Mouse (Mus musculus): ENCODE data around the gene Rnf214.

Gene Rnf214

GRCm38 (mm10) chr9:45935628-45936210 is 29.0 kb upstream of the Rnf214 start, which contains the start of gene Tagln:
Gene Tagln (minus strand): TSS chr9:45936058.
- DNase-seq: peak; percentile 93

DNA sequence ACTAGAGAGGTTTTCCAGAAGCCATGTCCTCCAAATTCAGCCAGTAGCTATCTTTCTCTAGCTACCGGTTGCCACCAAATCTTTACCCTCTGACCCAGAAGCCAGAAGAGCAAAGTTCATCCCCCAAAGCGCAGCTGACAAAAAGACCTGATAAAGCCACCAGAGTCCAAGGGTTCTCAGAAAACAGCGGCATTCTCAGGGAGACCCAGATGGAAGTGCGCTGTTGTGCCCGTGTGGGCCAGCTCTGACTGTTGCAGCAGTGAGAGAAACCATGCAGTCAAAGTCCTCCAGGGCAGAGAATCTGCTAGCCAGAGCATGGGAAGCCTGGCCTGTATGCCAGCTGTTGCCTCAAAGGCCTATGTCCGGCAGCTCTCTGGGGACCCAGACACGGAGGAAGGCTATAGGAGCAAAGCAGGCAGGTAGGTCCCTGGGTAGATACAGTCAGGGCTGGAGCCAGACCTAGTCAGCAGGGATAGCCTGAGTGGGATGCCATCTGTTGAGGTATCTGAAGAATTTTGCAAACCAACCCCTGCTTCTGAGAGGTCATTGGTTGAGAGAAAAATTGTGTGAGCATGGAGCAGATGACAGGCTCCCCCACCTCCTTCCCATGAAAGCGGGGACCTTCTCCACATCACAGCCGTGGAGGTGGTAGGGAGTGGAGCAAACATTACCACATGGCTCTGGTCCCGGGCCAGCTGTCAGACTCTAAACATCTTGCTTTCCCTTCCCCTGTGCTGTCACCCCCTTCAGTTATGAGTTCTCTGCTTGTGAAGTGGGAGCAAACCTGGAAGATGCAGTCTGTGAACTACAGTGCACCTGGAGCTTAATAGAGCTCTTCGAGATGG is 26.1 kb upstream of the Rnf214 start:
- peak; percentile 92 for DNase-seq

DNA sequence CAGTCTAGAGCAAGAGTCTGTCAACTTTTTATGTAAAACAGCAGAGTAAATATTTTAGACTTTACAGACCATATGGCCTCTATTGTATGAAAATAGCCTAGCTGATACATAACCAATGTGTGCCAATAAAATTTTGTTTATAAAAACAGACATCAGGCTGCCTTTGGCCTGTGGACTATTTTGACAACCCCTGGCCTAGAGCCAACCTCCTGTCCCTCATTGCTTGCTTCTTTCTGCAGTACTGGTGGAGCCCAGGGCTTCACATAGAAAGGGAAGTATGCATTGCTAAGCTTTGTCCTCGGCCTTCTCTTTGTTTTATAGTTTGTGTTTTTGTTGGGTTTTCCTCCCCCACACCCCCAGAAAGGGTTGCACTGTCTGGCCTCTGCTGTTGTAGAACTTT is 25.2 kb upstream of the Rnf214 start:
- DNase-seq: peak; percentile 85

- peak; percentile 89 for DNase-seq
Measured at GRCm38 (mm10) chr9:45929285-45929684, 22.6 kb upstream of the Rnf214 start.

GRCm38 (mm10) chr9:45919895-45920294 is 13.2 kb upstream of the Rnf214 start:
- DNase-seq: peak; percentile 93

GRCm38 (mm10) chr9:45917041-45917934 is 10.6 kb upstream of the Rnf214 start:
- peak; percentile 97 for DNase-seq

GRCm38 (mm10) chr9:45915659-45916058 is 8.9 kb upstream of the Rnf214 start:
- no peak for DNase-seq

DNA sequence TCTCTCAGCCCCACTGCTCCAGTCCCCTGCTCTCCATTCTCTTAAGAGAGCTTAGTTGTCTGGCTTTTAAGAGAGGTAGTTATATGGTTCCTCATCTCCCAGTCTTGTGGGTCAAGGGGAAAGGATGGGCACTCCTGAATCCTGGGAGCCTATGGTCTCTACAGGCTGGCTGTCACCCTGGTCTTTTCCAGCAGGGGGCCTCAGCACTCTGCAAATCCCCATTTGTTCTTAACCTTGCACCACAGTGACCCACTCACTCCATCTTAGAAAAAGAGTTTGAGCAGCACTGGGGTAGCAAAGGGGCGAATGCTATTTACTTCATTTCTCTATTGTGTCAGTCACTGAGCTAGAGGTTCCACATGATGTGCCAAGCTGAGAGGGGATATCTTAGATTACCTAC is 5.0 kb upstream of the Rnf214 start:
- DNase-seq: no peak

- peak; percentile 90 for DNase-seq
Measured at GRCm38 (mm10) chr9:45910995-45911394, 4.3 kb upstream of the Rnf214 start.

DNA sequence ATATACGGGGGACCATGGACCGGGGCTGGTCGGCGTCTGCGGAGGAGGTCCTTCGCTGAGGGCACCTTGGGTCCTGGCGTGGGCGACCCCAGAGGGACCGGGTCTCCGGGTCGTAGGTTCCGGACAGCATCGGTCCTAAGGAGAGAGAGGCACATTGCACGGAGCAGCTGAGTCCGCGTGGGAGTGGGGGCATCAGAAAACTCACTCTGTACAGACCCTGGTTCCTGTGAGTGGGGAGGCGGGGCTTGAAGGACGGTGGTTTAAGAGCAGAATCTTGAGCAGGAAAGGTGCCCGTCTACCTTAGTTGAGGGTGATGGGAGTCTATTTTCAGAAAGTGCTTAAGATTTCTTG is 342 bp upstream of the Rnf214 start:
- DNase-seq: no peak

DNA sequence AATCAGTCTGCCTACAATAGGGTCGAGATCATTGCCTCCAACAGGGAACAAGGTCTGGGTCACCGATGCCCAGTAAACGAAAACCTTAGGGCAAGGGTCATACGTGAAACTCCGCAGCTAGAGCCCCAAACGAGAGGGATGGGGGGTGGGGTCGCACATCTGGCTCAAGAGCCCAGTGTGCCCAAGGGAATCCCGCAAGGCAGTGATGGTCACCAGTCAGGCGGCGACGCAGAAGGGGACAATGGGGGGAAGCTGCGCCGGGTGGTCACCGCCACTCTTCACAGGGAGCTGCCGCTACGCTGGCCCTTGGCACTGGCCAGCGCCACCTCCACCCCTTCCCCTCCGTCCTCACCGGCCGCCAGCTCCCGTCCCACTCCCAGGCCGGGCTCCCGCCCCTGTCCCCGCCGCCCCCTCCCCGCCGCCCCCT is 887 bp downstream of the Rnf214 start:
- DNase-seq: no peak

- no peak for DNase-seq
Measured at GRCm38 (mm10) chr9:45905196-45905595, 1.5 kb downstream of the Rnf214 start.

GRCm38 (mm10) chr9:45893681-45894080 is 13.0 kb downstream of the Rnf214 start:
- no peak for DNase-seq

- DNase-seq: no peak
Measured at GRCm38 (mm10) chr9:45877928-45878327, 28.8 kb downstream of the Rnf214 start.

GRCm38 (mm10) chr9:45870265-45870664 is 36.4 kb downstream of the Rnf214 start:
- no peak for DNase-seq

- no peak for DNase-seq
Measured at GRCm38 (mm10) chr9:45869181-45869580, 37.5 kb downstream of the Rnf214 start.

DNA sequence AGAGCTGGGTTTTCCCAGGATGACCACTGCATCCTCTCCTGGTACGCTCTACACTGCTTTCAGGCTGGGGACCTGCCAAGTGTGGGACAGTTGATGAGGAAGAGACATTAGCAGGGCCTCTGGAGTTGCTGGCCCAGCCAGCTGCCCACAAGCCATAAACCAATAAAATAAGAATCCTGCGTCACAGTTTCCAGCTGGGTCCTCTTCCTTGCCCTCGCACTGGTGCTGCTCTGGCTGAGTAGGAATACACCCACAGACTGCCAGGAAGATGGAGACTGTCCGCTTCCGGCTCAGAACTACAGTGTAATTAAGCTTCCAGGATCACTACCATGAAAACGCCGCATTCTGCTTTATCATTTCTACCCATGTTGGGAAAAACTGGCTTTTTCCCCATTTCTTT is 44.9 kb downstream of the Rnf214 start:
- no peak for DNase-seq

DNA sequence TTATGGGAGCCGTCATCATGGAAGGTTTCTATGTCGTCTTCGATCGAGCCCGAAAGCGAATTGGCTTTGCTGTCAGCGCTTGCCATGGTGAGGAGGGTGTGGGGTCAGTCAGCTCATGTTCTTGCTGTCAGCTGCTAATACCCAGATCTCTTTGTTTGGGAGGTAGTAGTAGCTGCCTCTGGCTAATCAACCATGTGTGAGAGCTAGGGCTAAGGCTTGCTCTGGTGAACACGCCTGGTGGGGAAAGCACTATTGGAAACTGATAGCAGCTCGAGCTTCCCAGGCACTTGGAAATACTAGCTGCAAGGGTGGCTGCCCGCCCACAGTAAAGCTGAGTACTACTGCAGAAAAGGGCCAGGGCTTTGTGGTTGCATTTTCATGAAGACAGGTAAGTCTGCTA is 47.3 kb downstream of the Rnf214 start:
- DNase-seq: no peak

DNA sequence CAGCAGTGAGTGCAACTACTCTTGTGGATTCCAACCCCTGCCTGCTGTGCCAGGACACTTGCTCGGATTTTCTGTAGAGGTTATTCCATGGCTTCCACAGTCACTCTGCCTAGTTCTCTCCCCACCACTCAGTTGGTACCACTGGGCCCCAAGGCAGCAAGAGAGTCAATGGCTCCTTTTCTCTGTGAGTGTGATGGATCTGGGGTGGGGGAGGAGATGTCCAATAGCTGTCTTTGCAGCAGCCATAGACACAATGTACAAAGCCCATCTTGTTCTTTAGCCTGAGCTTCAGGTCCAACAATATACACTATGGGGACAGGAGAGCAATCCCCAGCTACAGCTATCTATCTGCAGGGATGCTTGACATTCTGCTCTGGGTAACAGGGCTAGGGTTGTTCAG is 52.6 kb downstream of the Rnf214 start:
- DNase-seq: no peak

GRCm38 (mm10) chr9:45853695-45854094 is 53.0 kb downstream of the Rnf214 start:
- DNase-seq: no peak

GRCm38 (mm10) chr9:45851776-45852175 is 54.9 kb downstream of the Rnf214 start:
- no peak for DNase-seq

DNA sequence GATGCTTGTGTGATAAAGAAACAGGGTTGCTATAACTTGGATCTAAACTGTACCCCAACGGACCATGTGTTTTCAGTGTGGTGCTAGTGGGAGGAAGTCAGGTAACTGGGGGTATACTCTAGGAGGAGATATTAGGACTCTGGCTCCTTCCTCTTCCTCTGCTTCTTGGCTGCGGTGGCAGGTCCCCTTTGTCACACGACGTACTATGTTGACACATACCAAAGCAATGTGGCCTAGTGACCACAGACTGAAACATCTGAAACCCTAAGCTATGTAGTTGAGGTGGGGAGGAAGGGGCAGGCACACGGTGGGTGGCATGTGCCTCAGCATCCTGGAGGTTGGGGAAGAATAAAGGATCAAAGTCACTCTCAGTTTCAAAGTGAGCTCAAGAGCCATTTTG is 55.4 kb downstream of the Rnf214 start:
- DNase-seq: no peak

GRCm38 (mm10) chr9:45850528-45851155 is 56.1 kb downstream of the Rnf214 start:
- DNase-seq: peak; percentile 93

All from heart, adult 11 months (tissue).